Mouse (Mus musculus): ENCODE data around the gene Asic2.

The Asic2 gene

DNA sequence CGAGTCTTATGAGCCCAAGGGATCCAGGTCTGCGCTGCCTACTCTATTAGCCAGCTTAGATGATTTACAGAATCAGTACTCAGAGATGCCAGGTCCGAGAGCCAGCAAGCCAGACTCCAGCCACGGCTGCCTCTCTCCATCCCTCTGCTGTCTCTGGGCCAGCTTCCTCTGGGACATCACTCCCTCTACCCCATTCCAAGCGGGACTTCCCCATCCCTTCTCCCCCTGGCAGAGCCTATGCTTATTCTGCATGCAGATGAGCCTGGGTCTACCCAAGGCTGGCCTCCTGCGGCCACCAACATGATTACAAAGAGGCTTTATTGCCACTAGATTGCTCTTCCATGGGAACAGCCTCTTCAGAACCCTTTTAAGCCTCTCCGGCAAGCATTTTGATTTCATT is 850.2 kb downstream of the Asic2 start:
- no peak for DNase-seq (ENCODE audit: low read depth, low spot score)

DNA sequence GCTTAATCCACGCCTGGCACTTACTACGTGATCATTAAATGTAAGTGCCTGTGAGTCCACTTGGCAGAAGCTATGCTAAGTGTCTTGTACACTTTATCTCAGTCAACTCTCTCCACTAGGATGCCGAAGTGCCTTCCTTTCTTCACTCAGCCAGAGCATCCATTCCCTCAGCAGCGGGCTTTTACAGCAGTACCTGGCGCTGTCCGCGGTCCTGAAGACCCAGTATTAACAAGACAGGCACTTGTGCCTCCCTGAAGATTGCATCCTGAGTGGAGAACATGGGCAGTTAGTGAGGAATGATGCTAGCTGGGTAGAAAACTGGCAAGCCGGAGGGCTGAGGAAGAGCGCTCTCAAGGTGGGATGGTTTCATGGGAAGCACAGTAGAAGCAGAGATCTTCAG is 852.6 kb downstream of the Asic2 start:
- DNase-seq (ENCODE audit: low read depth, low spot score), result no peak

DNA sequence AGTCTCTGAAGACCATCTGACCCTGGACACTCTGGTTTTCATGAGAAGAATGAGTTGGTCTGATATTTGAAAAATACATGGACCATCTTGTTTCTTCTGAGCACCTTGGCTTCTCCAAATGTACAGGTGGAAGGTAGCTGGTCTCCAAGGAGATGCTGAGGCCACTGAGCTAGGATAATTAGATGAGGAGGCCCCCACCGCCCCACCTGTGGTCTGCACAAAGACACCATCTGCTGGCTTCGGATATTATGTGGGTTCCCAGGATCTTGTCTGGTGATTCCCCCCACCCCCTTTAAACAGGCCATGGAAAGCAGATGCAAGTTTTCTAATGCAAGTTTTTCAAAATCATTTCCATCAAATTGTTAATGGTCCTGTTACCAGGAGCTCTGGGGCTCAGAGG is 856.6 kb downstream of the Asic2 start:
- no peak for DNase-seq (ENCODE audit: low read depth, low spot score)

DNA sequence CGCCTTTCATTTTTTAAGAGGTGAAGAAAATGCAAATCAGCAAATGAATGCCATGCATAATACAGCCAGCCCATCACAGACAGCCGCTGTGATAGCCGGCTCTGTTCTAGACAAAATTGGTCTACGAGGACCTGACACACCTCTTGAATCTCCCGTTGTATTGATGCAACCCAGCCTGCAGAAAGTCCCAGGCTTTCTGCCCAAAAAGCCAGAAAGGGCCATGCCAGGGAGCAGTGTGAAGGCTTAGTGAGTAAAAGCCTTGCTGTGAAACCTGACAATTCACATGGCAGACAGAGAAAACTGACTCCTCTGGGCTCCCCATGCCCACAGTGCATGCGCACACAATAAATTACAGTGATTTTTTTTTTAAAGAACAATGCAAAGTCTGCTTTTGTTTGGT is 858.2 kb downstream of the Asic2 start:
- no peak for DNase-seq (ENCODE audit: low read depth, low spot score)

GRCm38 (mm10) chr11:81106949-81107348 is 861.3 kb downstream of the Asic2 start:
- no peak for DNase-seq (ENCODE audit: low read depth, low spot score)

- DNase-seq (ENCODE audit: low read depth, low spot score), result no peak
These were observed 867.4 kb downstream of the Asic2 start for GRCm38 (mm10) chr11:81100829-81101228.

DNA sequence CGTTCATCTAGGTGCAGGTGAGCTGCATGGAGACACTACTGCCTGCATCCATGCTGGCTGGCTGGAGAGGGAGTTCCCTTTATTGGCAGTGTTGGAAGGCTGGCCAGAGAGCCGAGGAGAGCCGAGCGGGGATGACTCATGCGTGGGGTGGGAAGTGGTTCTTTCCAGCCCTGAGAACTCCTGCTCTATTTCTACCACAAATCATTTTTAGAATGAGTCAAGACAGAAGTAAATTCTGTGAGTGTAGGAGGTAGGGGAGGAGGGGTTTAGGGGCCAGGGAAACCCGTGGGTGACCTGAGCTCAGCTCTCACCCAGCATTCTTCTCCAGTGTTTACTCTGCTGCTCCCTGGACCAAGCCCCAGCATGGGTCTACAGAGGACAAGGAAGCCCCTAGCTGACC is 872.2 kb downstream of the Asic2 start:
- no peak for DNase-seq (ENCODE audit: low read depth, low spot score)

GRCm38 (mm10) chr11:81094581-81094980 is 873.7 kb downstream of the Asic2 start:
- DNase-seq (ENCODE audit: low read depth, low spot score), result no peak

GRCm38 (mm10) chr11:81092161-81092560 is 876.1 kb downstream of the Asic2 start:
- DNase-seq (ENCODE audit: low read depth, low spot score), result no peak

DNA sequence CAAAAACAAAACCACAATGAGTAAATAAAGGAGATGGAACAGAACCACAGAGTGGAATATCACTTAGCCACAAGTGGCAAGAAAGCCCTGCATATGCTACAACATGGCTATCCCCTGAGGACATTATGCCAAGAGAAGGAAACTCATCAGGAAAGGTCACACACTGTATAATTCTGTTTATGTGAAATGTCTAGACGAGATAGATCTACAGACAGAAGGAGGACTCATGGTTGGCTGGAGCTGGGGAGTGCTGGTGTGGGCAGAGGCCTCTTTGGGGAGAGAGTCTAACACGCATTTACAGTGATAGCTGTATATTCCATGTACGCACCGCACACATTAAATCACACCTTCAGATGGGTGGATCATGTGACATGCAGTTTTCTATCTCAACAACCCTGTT is 884.4 kb downstream of the Asic2 start:
- no peak for DNase-seq (ENCODE audit: low read depth, low spot score)

GRCm38 (mm10) chr11:81080076-81080805 is 888.0 kb downstream of the Asic2 start:
- DNase-seq (ENCODE audit: low read depth, low spot score), result no peak

DNA sequence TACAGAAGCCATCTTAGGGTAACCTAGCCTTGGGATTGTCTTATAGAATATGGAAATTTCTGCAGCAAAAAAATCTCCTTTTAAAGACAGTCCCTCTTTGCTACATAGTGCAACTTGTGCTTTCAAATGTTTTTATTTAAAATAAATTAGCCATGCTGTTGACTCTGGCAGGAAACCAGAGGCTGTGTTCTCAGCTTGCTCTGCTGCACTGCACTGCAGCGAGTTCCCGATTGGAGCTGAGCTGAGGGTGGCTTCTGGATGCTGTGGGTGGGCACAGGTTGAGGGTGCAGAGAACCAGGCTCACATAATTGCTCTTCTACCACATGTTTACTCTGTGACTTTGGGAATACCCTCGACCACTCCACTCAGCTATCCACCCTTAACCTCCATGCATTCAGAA is 889.0 kb downstream of the Asic2 start:
- DNase-seq (ENCODE audit: low read depth, low spot score), result no peak

DNA sequence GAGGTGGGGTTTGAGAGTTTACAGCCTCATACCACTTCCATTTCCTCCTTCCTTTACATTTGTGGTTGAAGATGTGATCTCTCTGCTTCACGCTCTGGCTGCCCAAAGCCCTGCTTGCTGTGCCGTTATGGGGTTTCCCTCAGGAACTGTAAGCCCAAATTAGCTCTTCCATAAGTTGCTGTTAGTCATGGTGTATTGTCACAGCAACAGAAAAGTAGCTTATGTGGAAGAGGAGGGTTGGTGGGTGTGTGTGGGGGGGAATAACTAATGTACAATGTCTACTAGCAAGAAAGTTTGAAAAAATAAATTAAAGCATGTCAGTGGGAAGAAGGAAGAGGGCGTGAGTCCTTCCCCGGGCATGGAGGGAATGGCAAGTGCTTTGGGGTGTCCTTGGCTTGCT is 896.4 kb downstream of the Asic2 start:
- no peak for DNase-seq (ENCODE audit: low read depth, low spot score)

GRCm38 (mm10) chr11:81065386-81065785 is 902.9 kb downstream of the Asic2 start:
- no peak for DNase-seq (ENCODE audit: low read depth, low spot score)

DNA sequence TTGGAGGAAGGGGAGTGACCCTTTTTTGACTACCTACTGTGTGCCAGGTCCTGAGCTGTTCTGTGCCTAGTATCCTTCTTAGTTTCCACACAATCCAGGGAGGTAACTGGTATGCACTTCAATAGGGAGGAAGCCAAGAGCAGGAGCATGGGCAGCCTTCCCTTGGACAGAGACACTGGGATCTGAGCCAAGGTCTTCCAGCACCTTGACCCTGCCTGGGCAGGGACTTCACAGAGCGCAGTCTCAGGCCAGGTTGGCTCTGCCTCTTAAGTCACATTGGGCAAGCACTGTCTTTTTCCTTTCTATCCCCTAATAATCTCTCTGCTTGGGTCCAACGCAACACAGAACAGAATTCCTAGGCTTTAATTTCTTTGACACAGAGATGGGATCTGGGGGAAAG is 904.3 kb downstream of the Asic2 start:
- no peak for DNase-seq (ENCODE audit: low read depth, low spot score)

- no peak for DNase-seq (ENCODE audit: low read depth, low spot score)
These were observed 908.2 kb downstream of the Asic2 start for GRCm38 (mm10) chr11:81060077-81060476.

GRCm38 (mm10) chr11:81059546-81059945 is 908.7 kb downstream of the Asic2 start:
- no peak for DNase-seq (ENCODE audit: low read depth, low spot score)

DNA sequence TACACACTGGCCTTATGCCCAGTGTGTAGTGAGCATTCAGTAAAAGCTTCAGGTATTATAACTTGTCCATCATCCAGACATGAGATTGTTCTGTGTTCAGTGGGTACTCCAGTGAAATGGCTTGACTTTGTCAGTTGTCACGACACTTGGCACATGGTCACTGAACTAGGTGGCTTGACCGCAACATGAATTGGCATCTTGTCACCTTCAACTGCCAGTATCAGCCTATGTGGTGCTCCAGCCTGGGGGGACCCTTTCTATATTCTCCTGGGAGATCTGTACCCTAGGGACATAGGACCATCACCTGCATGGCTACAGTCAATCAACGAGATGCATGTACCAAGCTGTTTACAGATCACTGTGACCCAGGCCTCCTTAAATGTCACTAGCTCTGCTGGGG is 910.8 kb downstream of the Asic2 start:
- DNase-seq (ENCODE audit: low read depth, low spot score), result no peak

DNA sequence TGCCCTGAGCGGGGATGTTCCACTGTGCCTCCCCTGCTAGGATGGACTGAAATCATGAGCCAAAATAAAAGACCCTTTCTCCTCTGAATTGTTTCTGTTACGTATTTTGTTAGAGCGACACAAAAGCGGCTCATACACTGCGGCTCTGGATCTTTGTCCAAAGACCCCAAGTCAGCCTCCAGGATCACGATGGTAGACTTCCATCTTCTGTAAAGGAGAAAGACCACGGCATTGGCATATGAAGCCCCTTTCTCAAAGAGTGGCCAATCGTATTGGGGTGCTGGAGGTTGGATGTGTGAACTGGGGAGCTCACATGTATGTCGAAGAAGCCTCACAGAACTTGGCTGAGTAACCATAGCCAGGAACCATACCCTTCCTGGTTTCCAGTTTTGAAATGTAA is 911.5 kb downstream of the Asic2 start:
- no peak for DNase-seq (ENCODE audit: low read depth, low spot score)

DNA sequence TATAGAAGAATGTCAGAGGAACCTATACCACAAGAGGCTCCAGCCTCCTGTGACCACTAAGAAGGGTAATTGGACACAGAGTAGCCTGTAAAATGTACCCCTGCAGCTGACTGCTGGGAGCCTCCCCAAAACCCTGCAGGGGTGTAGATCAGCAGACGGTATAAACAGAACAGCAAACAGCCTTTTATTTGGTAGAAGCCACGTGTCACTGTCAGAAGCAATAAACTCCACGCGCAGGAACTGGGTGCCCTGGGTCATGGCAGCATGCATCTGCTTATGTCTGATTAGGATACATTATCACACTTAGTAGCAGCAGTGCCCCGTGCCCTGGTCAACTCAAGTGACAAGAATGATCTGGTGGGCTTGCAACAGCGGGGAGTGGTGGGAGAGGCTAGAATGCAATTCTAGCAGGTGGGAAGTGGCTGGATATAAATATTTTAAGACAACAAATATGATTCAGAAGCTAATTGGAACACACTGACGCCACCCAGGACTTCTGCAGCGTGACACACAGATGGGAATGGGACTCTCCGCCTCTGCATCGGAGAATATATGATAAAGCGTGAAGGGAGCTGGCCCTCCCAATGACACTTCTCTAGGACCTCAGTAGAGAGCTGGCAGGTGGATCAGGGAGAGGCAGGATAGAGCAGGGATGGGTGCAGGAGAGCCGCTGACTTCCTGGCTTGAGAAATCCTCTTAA is 912.7 kb downstream of the Asic2 start:
- DNase-seq (ENCODE audit: low read depth, low spot score), result no peak

DNA sequence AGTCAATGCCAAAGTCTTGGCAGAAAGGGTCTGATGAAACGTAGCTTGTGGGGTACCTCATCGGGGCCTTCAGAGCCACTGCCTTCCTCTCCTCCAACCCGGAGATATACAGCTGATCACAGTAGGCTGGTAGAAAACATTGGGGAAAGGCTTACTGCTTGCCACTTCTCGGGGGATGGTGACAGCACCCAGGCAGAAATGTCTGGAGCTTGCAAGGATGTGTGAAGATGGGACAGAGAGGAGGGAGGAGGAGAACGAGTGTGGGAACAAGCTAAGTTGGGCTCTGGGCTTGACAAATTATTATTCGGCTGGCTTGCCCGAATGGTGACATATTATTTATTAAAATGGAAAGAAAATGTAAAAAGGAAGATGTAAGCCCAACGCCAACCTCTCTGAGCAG is 914.4 kb downstream of the Asic2 start:
- no peak for DNase-seq (ENCODE audit: low read depth, low spot score)

DNA sequence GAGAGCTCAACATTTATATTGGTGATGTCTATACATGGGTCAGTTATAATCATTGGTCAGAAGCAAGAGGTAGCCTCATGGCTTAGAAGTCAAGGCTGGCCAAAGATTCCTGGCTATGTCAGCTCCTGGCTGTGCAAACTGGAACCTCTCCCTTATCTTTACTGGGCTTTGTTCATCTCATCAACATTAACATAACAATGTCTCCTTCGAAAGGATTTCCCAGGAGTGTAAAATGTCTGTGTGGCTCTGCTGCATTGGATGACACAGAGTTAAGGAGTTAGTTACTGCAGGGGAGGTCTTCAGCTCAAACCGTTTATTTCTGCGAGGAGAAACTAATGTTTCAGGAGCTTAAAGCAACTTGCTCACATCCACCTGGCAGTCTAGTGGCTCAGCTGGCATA is 926.6 kb downstream of the Asic2 start:
- no peak for DNase-seq (ENCODE audit: low read depth, low spot score)

DNA sequence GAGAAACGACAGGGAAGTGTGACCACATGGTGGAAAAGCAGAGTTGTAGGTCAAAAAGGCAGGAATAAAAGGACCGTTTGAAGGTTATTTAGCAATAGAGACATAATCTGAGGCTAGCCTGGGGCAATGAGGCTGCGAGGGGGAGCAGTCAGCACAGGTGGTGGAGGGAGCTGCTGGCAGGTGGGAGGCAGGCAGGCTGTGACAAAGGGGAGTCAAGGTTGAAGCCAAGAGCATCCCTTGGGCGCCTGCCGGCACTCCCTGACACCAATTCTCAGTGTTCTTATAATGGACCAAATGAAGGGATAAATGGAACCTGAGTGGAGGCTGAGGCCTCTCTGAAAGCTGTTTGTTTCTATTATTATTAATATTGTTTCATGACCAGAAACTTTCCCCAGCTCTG is 928.3 kb downstream of the Asic2 start:
- DNase-seq (ENCODE audit: low read depth, low spot score), result no peak

Measured in CD4-positive helper T cell, adult 2 months (primary cell).